Mouse (Mus musculus) stomach, embryonic 16.5 days (tissue): ENCODE measurements around the gene Itm2c. TPM values are rescaled to one million over a fixed set of nuclear protein-coding genes. Genes with fewer than 3 reads are reported as not detected.

Source experiments
- ATAC-seq: fragments of 200-750 bp; cut with Nextera tagmentation; 2 replicates; pipeline ENCODE4 v1.8.0; 2017; ENCODE audit warnings: moderate number of reproducible peaks, moderate TSS enrichment; ENCODE audit not compliant: insufficient read depth, low FRiP score
- H3K27ac ChIP-seq: fragments of 300-500 bp; sonication (generic); 2 replicates; pipeline ENCODE4 v1.5.1; 2014; ENCODE audit warnings: low read length
- H3K27me3 ChIP-seq: fragments of 300-500 bp; sonication (generic); 2 replicates; pipeline ENCODE4 v1.6.1; 2014; ENCODE audit warnings: low read length, control low read depth, mixed read lengths; ENCODE audit not compliant: control insufficient read depth, insufficient read depth
- H3K36me3 ChIP-seq: fragments of 300-500 bp; sonication (generic); 2 replicates; pipeline ENCODE4 v1.6.1; 2014; ENCODE audit warnings: low read length; ENCODE audit not compliant: control insufficient read depth, insufficient read depth
- H3K4me1 ChIP-seq: fragments of 300-500 bp; sonication (generic); 2 replicates; pipeline ENCODE4 v1.6.1; 2014; ENCODE audit warnings: low read length, control low read depth, mixed read lengths; ENCODE audit not compliant: control insufficient read depth, insufficient read depth
- H3K4me2 ChIP-seq: fragments of 300-500 bp; sonication (generic); 2 replicates; pipeline ENCODE4 v1.6.1; 2014; ENCODE audit warnings: low read depth, low read length, mixed read lengths
- H3K4me3 ChIP-seq: fragments of 300-500 bp; sonication (generic); replicated peaks from 2 replicates; pipeline ENCODE4 v1.5.1; 2014; ENCODE audit warnings: mild to moderate bottlenecking, low read length
- H3K9ac ChIP-seq: fragments of 300-500 bp; sonication (generic); 2 replicates; pipeline ENCODE4 v1.6.1; 2014; ENCODE audit warnings: low read length
- H3K9me3 ChIP-seq: fragments of 300-500 bp; sonication (generic); replicated peaks from 2 replicates; pipeline ENCODE4 v1.6.1; 2016; ENCODE audit warnings: low read length, control low read depth; ENCODE audit not compliant: control insufficient read depth
- WGBS: fragments of 180-500 bp; shearing (Covaris S2); extraction: QIAGEN DNeasy Blood & Tissue Kit; methylation state at CpG from one replicate; pipeline ENCODE4 v1.1.7; 2014; 5-methylcytosine and 5-hydroxymethylcytosine counted together
- polyA plus RNA-seq: library from polyadenylated mRNA; unstranded; fragments of >200 nt; fragmentation: Nextera tagmentation; extraction: Ambion mirVana; gene quantifications from 2 replicates; pipeline ENCODE4 v1.2.1, GENCODE M21; 2015

The Itm2c gene
- polyA plus RNA-seq, 1 experiment from 2014 or later = 175 TPM

GRCm38 (mm10) chr1:85922865-85923211 lies 28.8 kb downstream of the Itm2c start:
- Histone ChIP-seq H3K36me3 (no peaks in the 10 kb centered on the region), H3K4me1 (no peaks in the 10 kb centered on the region), H3K4me3 (no peak overlapping the region), H3K9me3 (0 out of 2 replicates have a peak, but pooled peaks cover 5% of the 10 kb centered on the region), H3K9ac (no peak overlapping the region), H3K27ac (no peak overlapping the region), H3K4me2 (no peak overlapping the region), H3K27me3 (no peaks in the 10 kb centered on the region)
- ATAC-seq = no peak
- 72% methylated on average over 5 of the region's 5 CpGs for WGBS

GRCm38 (mm10) chr1:85925183-85925582 lies 31.1 kb downstream of the Itm2c start:
- peaks cover 3% of the 10 kb centered on the region for H3K4me1 ChIP-seq
- H3K36me3 ChIP-seq = no peaks in the 10 kb centered on the region
- 84% methylated on average over 5 of the region's 5 CpGs for WGBS
- no peak overlapping the region for H3K9ac ChIP-seq
- H3K27me3 ChIP-seq = no peaks in the 10 kb centered on the region
- no peak overlapping the region for H3K4me3 ChIP-seq
- H3K27ac ChIP-seq = no peak overlapping the region
- 0 out of 2 replicates have a peak, but pooled peaks cover 1% of the 10 kb centered on the region for H3K9me3 ChIP-seq
- ATAC-seq = no peak
- H3K4me2 ChIP-seq = no peak overlapping the region

- peaks cover 5% of the 10 kb centered on the region for H3K4me1 ChIP-seq
- H3K9me3 ChIP-seq = no peaks in the 10 kb centered on the region
- H3K4me2 ChIP-seq = no peak within 1 kb of the TSS
- ATAC-seq = peak; percentile 61; the same call in 1 of the 2 replicates
- WGBS = 59% methylated on average over 4 of the region's 4 CpGs
- H3K27me3 ChIP-seq = no peaks in the 10 kb centered on the region
- no peak within 1 kb of the TSS for H3K27ac ChIP-seq
- no peak within 1 kb of the TSS for H3K4me3 ChIP-seq
- H3K9ac ChIP-seq = no peak within 1 kb of the TSS
- no peaks in the 10 kb centered on the region for H3K36me3 ChIP-seq
Measured at GRCm38 (mm10) chr1:85928057-85928687, 34.1 kb downstream of the Itm2c start, which contains the start of gene 4933407L21Rik. Gene 4933407L21Rik (plus strand): TSS chr1:85928483.

GRCm38 (mm10) chr1:85928688-85929065 lies 34.6 kb downstream of the Itm2c start:
- WGBS = 80% methylated on average over 4 of the region's 4 CpGs
- no peak overlapping the region for H3K4me2 ChIP-seq
- H3K27ac ChIP-seq = no peak overlapping the region
- peaks cover 9% of the 10 kb centered on the region for H3K4me1 ChIP-seq
- no peaks in the 10 kb centered on the region for H3K36me3 ChIP-seq
- no peaks in the 10 kb centered on the region for H3K27me3 ChIP-seq
- ATAC-seq = no peak
- H3K9me3 ChIP-seq = no peaks in the 10 kb centered on the region
- H3K4me3 ChIP-seq = no peak overlapping the region
- H3K9ac ChIP-seq = no peak overlapping the region

GRCm38 (mm10) chr1:85929406-85929805 lies 35.3 kb downstream of the Itm2c start:
- H3K27ac ChIP-seq = no peak overlapping the region
- H3K4me2 ChIP-seq = no peak overlapping the region
- H3K4me1 ChIP-seq = peaks cover 14% of the 10 kb centered on the region
- H3K27me3 ChIP-seq = no peaks in the 10 kb centered on the region
- no peak overlapping the region for H3K9ac ChIP-seq
- H3K4me3 ChIP-seq = no peak overlapping the region
- ATAC-seq = no peak
- H3K36me3 ChIP-seq = no peaks in the 10 kb centered on the region
- H3K9me3 ChIP-seq = no peaks in the 10 kb centered on the region
- WGBS = 82% methylated on average over 6 of the region's 6 CpGs

- H3K27me3 ChIP-seq = no peaks in the 10 kb centered on the region
- H3K9me3 ChIP-seq = no peaks in the 10 kb centered on the region
- no peak overlapping the region for H3K27ac ChIP-seq
- no peak overlapping the region for H3K4me2 ChIP-seq
- H3K9ac ChIP-seq = no peak overlapping the region
- H3K4me3 ChIP-seq = no peak overlapping the region
- H3K36me3 ChIP-seq = no peaks in the 10 kb centered on the region
- H3K4me1 ChIP-seq = peaks cover 14% of the 10 kb centered on the region
- 86% methylated on average over 5 of the region's 5 CpGs for WGBS
- ATAC-seq = no peak
Measured at GRCm38 (mm10) chr1:85931170-85931569, 37.1 kb downstream of the Itm2c start.

GRCm38 (mm10) chr1:85933226-85933625 lies 39.1 kb downstream of the Itm2c start:
- ATAC-seq = peak; percentile 27; the same call in 1 of the 2 replicates
- H3K4me1 ChIP-seq = peaks cover 11% of the 10 kb centered on the region; the same call in 1 of the 2 replicates

GRCm38 (mm10) chr1:85933631-85934465 lies 39.8 kb downstream of the Itm2c start:
- no peak for ATAC-seq
- peak overlapping the region; percentile 2; the same call in 1 of the 2 replicates for H3K9ac ChIP-seq
- peaks cover 11% of the 10 kb centered on the region; the same call in 1 of the 2 replicates for H3K4me1 ChIP-seq
- H3K4me2 ChIP-seq = peak overlapping the region; percentile 22
- 19% methylated on average over 11 of the region's 11 CpGs for WGBS
- peak overlapping the region; percentile 48; the same call in 1 of the 2 replicates for H3K27ac ChIP-seq
- H3K4me3 ChIP-seq = no peak overlapping the region
- no peaks in the 10 kb centered on the region for H3K27me3 ChIP-seq
- H3K9me3 ChIP-seq = no peaks in the 10 kb centered on the region
- no peaks in the 10 kb centered on the region for H3K36me3 ChIP-seq

More at GRCm38 (mm10) chr1:85933226-85933625, 39.1 kb downstream of the Itm2c start:
- Histone ChIP-seq H3K36me3 (no peaks in the 10 kb centered on the region), H3K9ac (no peak overlapping the region), H3K27ac (peak overlapping the region; percentile 48; the same call in 1 of the 2 replicates), H3K9me3 (no peaks in the 10 kb centered on the region), H3K27me3 (no peaks in the 10 kb centered on the region), H3K4me2 (peak overlapping the region; percentile 22), H3K4me3 (no peak overlapping the region)
- WGBS = 12% methylated on average over 7 of the region's 7 CpGs

- H3K27ac ChIP-seq = no peak overlapping the region
- WGBS = 28% methylated on average over 7 of the region's 7 CpGs
Measured at GRCm38 (mm10) chr1:85934560-85934959, 40.5 kb downstream of the Itm2c start.

More at GRCm38 (mm10) chr1:85934560-85934959, 40.5 kb downstream of the Itm2c start:
- Histone ChIP-seq H3K4me1 (peaks cover 11% of the 10 kb centered on the region; the same call in 1 of the 2 replicates), H3K36me3 (no peaks in the 10 kb centered on the region), H3K9me3 (no peaks in the 10 kb centered on the region), H3K27me3 (no peaks in the 10 kb centered on the region), H3K4me3 (no peak overlapping the region), H3K4me2 (no peak overlapping the region), H3K9ac (no peak overlapping the region)
- ATAC-seq = no peak
